Mouse (Mus musculus) cerebellum, adult 11 months (tissue): Measurements from ENCODE around the gene Pou2f3.
A peak's percentile ranks its signal among the peaks of the same experiment; 100 is the strongest.

ENCODE experiments used
- DNase-seq: peaks from one replicate; pipeline ENCODE4 v3.0.0; 2022

The Pou2f3 gene

GRCm38 (mm10) chr9:43210190-43210682 is at the start of gene Pou2f3:
Gene Pou2f3, minus strand, starts transcription at chr9:43210369.
- no peak for DNase-seq

DNA sequence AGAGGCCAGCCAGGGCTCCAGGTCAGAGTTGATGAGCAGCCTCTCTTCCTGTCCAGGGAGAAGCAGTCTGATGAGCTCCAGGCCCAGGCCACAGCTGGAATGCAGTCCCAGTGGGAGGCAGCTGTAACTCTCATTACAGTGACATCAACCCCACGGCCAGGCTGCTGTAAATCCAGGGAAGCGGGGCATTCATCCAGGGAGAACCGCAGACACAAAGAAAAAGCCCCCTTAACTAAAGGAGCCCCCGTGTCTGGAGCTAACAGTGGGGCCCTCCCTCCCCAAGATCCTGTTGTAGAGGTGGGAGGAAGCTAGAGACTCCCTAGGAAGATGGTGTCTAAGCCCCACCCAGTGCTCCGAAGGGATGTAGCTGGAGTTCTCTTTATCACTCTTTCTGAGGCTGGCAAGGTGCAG is 43.1 kb upstream of the Pou2f3 start:
- DNase-seq, result no peak

DNA sequence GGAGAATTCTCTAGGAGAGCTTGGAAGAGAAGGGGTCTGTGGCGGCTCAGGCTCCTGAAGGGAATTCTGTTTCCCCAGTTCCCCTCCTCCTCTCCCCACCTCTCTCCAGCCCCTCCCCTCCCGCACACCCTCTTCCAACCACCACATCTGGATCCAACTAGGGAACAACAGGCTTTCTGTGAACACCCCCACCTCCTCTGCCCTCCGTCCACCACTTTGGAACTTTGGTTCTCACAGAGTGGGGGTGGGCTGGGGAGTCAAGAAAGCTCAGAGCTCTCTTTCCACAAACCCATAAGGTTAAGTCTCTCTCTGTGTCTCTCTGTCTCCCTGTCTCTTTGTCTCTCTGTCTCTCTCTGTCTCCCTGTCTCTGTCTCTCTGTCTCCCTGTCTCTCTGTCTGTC is 42.6 kb upstream of the Pou2f3 start:
- DNase-seq, result no peak

DNA sequence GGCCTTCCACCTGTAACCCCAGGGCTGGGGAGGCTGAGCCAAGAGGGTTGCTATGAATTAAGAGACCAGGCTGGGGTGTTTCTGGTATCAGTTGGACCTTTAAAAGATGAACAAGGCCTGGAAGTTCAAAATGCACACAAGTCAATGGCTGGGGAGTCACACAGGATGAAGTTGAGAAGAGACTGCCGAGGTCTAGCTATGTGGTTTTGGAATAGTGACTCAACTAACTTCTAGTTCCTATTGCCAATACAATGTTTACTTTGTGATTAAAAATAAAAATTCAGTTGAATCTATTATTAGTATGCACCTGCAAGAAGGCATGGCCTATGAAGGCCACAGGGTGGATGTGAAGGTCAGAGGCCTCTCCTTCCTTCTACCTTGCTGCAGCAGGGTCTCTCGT is 41.6 kb upstream of the Pou2f3 start:
- no peak for DNase-seq

- DNase-seq, result no peak
Measured at GRCm38 (mm10) chr9:43246738-43247180, 36.6 kb upstream of the Pou2f3 start.

DNA sequence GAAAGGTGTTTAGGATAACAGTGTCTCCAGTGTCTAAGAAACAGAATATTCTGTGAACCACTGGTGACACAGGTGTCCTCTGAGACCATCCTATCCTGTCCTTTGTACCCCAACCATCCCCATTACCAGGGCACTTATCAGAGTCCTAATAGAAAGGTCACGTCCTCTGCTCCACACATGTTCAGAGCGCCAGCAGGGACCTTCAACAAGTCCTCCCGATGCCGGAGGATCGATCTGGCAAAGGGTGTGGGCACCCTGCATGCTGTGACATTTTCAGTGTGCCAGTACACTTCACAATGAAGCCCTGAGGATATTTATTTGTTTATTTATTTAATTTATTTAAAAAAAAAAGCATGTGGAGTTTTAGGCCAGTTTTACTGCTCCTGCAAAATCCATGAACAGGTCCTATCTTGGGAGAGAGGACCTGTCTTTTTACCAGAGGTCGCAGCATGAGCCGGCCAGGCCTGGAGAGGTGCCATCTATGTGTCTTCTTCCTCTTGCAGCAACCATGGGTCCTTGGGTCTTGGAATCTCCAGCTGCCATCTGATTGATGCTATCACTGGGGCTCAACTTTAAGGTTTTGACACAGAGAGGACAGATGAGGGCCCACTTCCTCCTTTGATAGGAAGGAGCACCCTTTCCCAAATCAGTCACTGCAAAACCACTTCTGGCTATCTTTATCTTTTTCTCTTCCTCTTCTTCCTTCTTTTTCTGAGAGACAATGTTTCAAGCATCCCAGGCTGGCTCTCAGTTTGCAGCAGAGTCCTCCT is 35.8 kb upstream of the Pou2f3 start:
- DNase-seq, result no peak

DNA sequence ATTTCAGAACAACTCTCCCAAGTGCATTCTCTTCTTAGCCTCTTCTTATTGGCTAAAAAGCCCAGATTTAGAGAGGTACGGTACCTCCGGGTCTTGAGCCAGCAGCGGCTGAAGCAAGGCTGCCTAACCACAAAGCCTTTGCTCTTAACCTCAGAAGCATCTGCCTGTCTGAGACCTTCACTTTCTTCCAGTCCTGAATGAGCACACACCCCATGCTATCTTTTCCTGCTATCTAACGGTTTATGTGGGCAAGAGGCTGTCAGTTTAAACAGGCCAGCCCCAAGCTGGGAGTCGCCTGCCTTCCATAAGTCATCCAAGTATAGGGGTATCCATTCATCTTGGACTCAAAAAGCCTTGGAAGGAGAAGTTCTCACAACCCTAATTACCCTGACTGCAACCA is 32.3 kb upstream of the Pou2f3 start:
- no peak for DNase-seq

- DNase-seq, result no peak
Measured at GRCm38 (mm10) chr9:43241970-43242369, 31.8 kb upstream of the Pou2f3 start.

GRCm38 (mm10) chr9:43241291-43241690 is 31.1 kb upstream of the Pou2f3 start:
- no peak for DNase-seq

GRCm38 (mm10) chr9:43240594-43240900 is 30.4 kb upstream of the Pou2f3 start:
- no peak for DNase-seq

- DNase-seq, result peak; percentile 9
Measured at GRCm38 (mm10) chr9:43239712-43240593, 29.8 kb upstream of the Pou2f3 start, which contains the start of gene Oaf. Gene Oaf, minus strand, starts transcription at chr9:43239911.

DNA sequence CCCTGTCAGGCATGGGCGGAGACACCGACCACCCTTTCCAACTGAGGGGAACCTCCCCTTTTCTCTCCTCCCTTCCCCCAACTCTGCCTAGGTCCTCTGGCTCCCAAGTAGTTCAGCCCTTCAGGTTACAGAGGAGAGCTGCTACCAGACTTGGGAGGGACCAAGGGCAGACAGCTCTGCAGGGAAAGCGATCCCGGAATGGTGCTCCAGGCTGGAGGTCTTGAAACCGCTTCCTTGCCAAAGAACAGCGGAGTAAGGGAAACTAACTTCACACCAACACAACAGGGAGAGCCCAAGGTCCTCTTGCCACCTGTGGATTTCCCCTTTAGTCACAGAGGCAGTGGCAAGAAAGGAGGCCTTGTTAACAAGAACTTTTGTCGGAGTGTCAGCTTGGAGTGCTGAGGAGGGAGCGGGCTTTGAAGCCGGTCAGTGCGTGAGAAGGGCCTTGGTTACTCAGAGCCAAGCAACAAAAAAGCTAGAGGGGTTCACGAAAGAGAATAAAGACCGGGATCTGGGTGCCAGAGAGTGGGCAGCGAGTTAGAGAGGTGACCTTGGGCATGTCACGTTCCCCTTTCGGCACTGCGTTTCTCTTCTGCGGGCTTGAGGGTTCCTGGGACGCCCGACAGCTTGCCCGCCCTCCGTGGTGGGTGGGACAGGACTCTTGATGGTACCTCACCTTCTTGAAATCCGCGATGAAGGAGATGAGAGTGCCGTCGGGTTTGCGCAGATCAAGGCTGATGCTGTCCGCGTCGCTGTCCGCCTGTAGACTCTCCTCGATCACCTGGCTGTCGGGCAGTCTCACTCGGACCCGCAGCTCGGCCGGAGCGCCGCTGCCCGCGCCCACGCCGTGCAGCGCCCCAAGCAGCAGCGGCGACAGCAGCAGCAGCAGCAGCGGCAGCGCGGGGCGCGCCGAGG is 28.7 kb upstream of the Pou2f3 start:
- DNase-seq, result no peak

DNA sequence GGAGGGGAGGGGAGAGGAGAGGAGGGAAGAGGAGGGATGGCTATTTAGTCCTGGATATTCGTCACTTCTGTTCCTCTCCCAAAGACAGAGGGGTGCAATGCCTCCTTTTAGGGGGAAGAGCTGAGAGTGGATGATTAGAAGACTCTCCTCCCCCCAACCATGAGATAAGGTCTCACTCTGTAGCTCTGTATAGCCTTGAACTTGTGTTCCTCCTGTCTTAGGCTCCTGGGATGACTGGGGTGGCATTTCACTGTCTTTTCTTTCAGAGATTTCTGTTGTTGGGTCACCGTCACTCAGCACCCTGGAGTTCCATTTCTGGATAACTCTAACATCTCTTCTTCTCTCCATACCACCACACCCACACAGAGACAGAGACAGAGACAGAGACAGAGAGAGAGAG is 28.0 kb upstream of the Pou2f3 start:
- no peak for DNase-seq

DNA sequence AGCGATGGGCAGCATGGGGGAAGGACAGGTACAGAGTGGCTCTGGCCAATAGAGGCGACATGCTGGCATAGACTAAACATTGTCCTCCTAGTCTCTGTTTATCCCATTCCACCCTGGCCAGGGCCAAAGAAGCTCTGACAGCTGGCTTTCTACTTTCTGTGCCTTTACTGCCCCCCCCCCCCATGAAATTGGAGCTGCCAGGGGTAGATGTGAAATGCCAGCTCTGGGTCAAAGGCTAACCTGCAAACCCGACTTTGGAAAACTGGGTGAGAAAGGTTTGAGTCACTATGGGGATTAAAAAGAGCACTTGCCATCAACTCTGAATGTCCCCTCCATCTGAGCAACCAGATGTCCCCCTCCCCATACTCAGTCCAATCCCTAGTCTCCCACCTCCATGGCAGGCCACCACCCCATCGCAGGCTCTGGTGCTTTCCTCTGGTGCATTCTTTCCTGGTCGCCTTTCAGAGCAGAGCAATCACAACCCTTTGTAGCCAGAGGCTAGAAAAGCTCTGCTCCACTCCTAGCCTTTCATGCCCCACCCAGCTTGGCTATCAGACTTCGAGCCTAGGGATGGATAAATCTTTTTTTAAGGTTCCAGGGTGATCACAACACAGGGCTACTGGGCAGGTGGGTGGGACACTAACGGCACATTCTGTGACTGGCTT is 27.1 kb upstream of the Pou2f3 start:
- no peak for DNase-seq

DNA sequence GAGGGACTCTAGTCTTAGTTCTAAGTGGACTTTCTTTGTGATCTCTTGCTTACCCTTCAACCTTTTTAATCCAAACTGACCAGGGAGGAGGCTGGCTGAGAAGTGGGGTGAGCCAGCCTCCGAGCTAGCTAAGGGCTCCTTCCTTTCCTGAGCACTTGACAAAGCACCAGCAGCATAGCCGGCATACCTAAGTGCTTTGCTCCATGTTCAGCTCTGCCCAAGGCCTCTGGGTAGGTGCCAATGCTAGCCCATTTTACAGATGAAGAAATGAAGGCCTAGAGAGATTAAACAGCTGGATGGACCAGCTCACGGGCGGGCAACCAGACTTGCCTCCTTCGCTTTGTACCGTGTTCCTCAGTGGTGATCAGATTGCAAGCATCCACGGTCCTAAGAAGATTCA is 26.4 kb upstream of the Pou2f3 start:
- no peak for DNase-seq

DNA sequence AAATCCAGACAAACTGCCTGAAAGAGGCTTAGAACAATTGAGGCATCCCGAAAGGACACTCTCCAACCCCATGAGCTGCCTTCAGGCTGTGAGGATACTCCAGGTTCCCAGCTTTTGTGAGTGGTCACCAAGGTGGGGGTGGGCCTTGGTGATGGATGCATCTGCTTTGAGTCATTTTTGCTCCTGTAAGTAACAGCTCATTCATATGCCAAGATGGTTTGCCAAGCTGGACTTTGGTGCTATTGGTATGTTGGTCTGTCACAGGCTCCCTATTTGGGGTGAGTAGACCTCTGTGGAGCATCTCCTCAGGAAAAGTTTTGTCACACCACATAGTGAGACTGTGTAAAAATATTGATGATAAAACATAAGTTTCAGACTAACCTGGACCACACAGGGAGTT is 25.9 kb upstream of the Pou2f3 start:
- DNase-seq, result no peak

- DNase-seq, result no peak
Measured at GRCm38 (mm10) chr9:43235336-43235735, 25.2 kb upstream of the Pou2f3 start.

GRCm38 (mm10) chr9:43234496-43234895 is 24.3 kb upstream of the Pou2f3 start:
- no peak for DNase-seq

DNA sequence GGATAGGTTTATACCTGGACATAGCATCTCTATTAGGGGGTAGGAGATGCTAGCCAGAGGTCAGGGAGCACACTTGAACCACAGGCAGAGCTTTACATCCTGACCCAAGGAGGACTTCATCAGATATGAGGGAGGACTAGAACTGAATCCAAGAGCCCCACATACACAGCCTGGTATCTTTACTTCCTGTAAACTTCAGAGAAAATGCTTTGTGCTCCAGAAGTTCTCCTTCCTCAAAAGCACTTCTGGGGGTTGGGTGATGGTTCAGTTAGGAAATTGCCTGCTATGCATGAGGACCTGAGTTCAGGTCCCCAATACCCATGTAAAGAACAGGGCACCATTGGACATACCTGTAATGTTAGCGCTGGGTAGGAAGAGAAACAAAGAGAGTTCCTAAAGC is 23.3 kb upstream of the Pou2f3 start:
- DNase-seq, result no peak

- no peak for DNase-seq
Measured at GRCm38 (mm10) chr9:43233044-43233443, 22.9 kb upstream of the Pou2f3 start.

DNA sequence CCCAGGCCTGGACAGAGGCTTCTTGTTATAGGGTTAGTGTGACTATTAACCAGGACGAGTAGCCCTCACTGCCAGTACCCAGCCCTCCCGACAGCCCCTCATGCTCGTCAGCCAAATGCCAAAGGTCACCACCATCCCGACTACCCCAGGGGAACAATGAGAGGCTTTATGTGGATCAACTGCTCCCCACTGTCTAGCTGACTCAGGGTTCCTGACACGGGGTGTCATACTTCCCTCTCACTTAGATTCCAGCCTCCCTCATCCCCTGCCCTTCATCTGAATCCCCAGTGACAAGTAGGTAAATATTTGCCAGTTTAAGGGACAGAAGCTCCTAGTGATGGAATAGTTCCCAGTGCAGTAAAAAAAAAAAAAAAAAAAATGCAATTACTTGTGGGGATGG is 22.1 kb upstream of the Pou2f3 start:
- DNase-seq, result no peak

DNA sequence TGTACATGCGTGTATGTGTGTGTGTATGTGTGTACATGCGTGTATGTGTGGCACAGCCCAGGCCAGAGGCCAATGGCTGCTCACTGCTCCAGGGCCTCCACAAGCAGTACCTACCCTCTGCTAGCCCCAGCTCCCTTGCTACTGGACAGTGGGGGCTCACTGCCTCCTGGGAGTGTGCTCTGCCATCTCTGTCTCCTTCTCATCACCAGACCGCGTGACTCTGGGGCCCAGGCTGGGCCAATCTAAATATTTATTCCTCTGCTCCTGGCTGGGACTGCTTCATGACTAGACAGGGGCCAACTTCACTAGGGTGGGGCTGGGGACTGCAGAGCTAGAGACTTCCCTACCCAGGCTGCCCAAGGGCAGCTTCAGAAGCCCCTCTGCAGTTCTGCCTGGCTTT is 21.6 kb upstream of the Pou2f3 start:
- DNase-seq, result no peak
